In genomic region chr11:69035411-69035810, GRCm38 (mm10) we compare ENCODE assay signal across 8 mouse cellular contexts. TPM values are rescaled to one million over a fixed set of nuclear protein-coding genes. Genes with fewer than 3 reads are reported as not detected.
A peak's percentile ranks its signal among the peaks of the same experiment; 100 is the strongest.
DNase-seq lines count a peak whose midpoint lies in the region; ATAC-seq and TF ChIP-seq lines count a peak whose summit lies in the region.

No protein-coding gene starts in this region.

- no peak for ATAC-seq in embryonic facial prominence, embryonic 14.5 days (ENCODE audit: low read depth)
- ATAC-seq in hindbrain, postnatal 0 days: no peak
- ATAC-seq in midbrain, postnatal 0 days (ENCODE audit: low FRiP score): no peak
- ATAC-seq in activated CD4-positive, CD25-positive, alpha-beta regulatory T cell, adult 4 months: no peak

- no peaks in the 10 kb centered on the region for H3K27me3 ChIP-seq in embryonic facial prominence, embryonic 14.5 days (replicated peaks; ENCODE audit: control insufficient read depth, insufficient read depth, low read length)
- H3K27me3 ChIP-seq in hindbrain, postnatal 0 days (ENCODE audit: insufficient read depth, low read length): no peaks in the 10 kb centered on the region
- no peaks in the 10 kb centered on the region for H3K27me3 ChIP-seq in midbrain, postnatal 0 days (ENCODE audit: insufficient read depth, low read length)

- no peak overlapping the region; the same call in 1 of the 2 replicates for H3K4me3 ChIP-seq in left cerebral cortex, adult 2 months
- no peak overlapping the region for H3K4me3 ChIP-seq in embryonic facial prominence, embryonic 14.5 days (ENCODE audit: low read depth, low read length)
- H3K4me3 ChIP-seq in hindbrain, postnatal 0 days (ENCODE audit: low read length): no peak overlapping the region
- H3K4me3 ChIP-seq in midbrain, postnatal 0 days (ENCODE audit: low read depth, low read length): no peak overlapping the region

- peaks cover 54% of the 10 kb centered on the region for H3K36me3 ChIP-seq in embryonic facial prominence, embryonic 14.5 days (ENCODE audit: control insufficient read depth, insufficient read depth, low read length)
- H3K36me3 ChIP-seq in hindbrain, postnatal 0 days (ENCODE audit: insufficient read depth, low read length): peaks cover 38% of the 10 kb centered on the region; the same call in 1 of the 2 replicates
- peaks cover 30% of the 10 kb centered on the region for H3K36me3 ChIP-seq in midbrain, postnatal 0 days (ENCODE audit: insufficient read depth, low read length)

- TF ChIP-seq CTCF in left cerebral cortex, adult 2 months (IDR thresholded peaks at IDR 0.05): no peak
- no peak for TF ChIP-seq CTCF in hindbrain, postnatal 0 days (IDR thresholded peaks at IDR 0.05; ENCODE audit: low read depth)
- no peak for TF ChIP-seq CTCF in midbrain, postnatal 0 days (IDR thresholded peaks at IDR 0.05)

- peaks cover 19% of the 10 kb centered on the region for H3K4me1 ChIP-seq in embryonic facial prominence, embryonic 14.5 days (ENCODE audit: control insufficient read depth, insufficient read depth, low read length)
- peaks cover 17% of the 10 kb centered on the region; the same call in 1 of the 2 replicates for H3K4me1 ChIP-seq in hindbrain, postnatal 0 days (ENCODE audit: insufficient read depth, low read length)
- H3K4me1 ChIP-seq in midbrain, postnatal 0 days (ENCODE audit: insufficient read depth, low read length): peaks cover 12% of the 10 kb centered on the region

- no peaks in the 10 kb centered on the region for H3K9me3 ChIP-seq in embryonic facial prominence, embryonic 14.5 days (ENCODE audit: control insufficient read depth, low read length)
- H3K9me3 ChIP-seq in hindbrain, postnatal 0 days (ENCODE audit: low read length): no peaks in the 10 kb centered on the region
- no peaks in the 10 kb centered on the region for H3K9me3 ChIP-seq in midbrain, postnatal 0 days (ENCODE audit: low read length)

- peak overlapping the region; percentile 40 for H3K9ac ChIP-seq in embryonic facial prominence, embryonic 14.5 days (ENCODE audit: low read depth, low read length)
- H3K9ac ChIP-seq in hindbrain, postnatal 0 days (replicated peaks; ENCODE audit: low read length): no peak overlapping the region
- 0 out of 2 replicates have a peak overlapping the region, but pooled peaks have one; percentile 29 for H3K9ac ChIP-seq in midbrain, postnatal 0 days (replicated peaks; ENCODE audit: low read length, poor library complexity, severe bottlenecking)

- WGBS in embryonic facial prominence, embryonic 14.5 days: 82% methylated on average over 9 of the region's 9 CpGs
- 79% methylated on average over 9 of the region's 9 CpGs for WGBS in hindbrain, postnatal 0 days
- 75% methylated on average over 9 of the region's 9 CpGs for WGBS in midbrain, postnatal 0 days

- intact Hi-C loops in left cerebral cortex, adult 2 months (cut with DNase I): no loop called here

- DNase-seq in left cerebral cortex, adult 2 months (ENCODE audit: extremely low spot score in 1 of 2, low spot score in 2 of 2): no peak
- DNase-seq in left cerebral cortex, adult 8-10 months (ENCODE audit: low spot score in 2 of 2): no peak
- no peak for DNase-seq in embryonic facial prominence, embryonic 14.5 days (ENCODE audit: low spot score)
- no peak for DNase-seq in hindbrain, postnatal 0 days (ENCODE audit: low spot score)
- no peak for DNase-seq in midbrain, postnatal 0 days (ENCODE audit: low spot score)
- no peak for DNase-seq in frontal cortex, postnatal 10 days (ENCODE audit: low spot score in 2 of 2)
- no peak for DNase-seq in adrenal gland, adult (ENCODE audit: inconsistent age in 2 of 2, low spot score in 1 of 2)

- H3K27ac ChIP-seq in left cerebral cortex, adult 2 months: peak overlapping the region; percentile 90
- H3K27ac ChIP-seq in embryonic facial prominence, embryonic 14.5 days (replicated peaks; ENCODE audit: low read depth, low read length): peak overlapping the region; percentile 74; the same call in 1 of the 2 replicates
- peak overlapping the region; percentile 90 for H3K27ac ChIP-seq in hindbrain, postnatal 0 days
- H3K27ac ChIP-seq in midbrain, postnatal 0 days (ENCODE audit: low read depth, low read length): peak overlapping the region; percentile 70; the same call in 1 of the 2 replicates

- peak overlapping the region; percentile 51 for H3K4me2 ChIP-seq in embryonic facial prominence, embryonic 14.5 days (ENCODE audit: low read depth, low read length)
- H3K4me2 ChIP-seq in hindbrain, postnatal 0 days (ENCODE audit: low read depth, low read length): peak overlapping the region; percentile 60
- 0 out of 2 replicates have a peak overlapping the region, but pooled peaks have one; percentile 51 for H3K4me2 ChIP-seq in midbrain, postnatal 0 days (ENCODE audit: low read depth, low read length, poor library complexity, severe bottlenecking)

RNA-seq across cellular contexts. Expression of gene Aurkb, which starts 10.0 kb away (rescaled TPM):
- under 1 TPM; 0.25 to 0.30 TPM for total RNA-seq in left cerebral cortex, adult 2 months (2021)
- under 1 TPM; 0.53 to 0.80 (median 0.62) TPM for total RNA-seq in left cerebral cortex, adult 8-10 months (2022)
- polyA plus RNA-seq in embryonic facial prominence, embryonic 14.5 days (2014; fragmentation: Nextera tagmentation; extraction: Ambion mirVana): 92.5 and 112 TPM in 2 replicates
- total RNA-seq in hindbrain, postnatal 0 days (2014; rRNA removed): 15.9 and 21.6 TPM in 2 replicates
- 24.8 and 26.3 TPM in 2 replicates for polyA plus RNA-seq in hindbrain, postnatal 0 days (2015; fragmentation: Nextera tagmentation; extraction: Ambion mirVana)
- 6.9 and 10.5 TPM in 2 replicates for total RNA-seq in midbrain, postnatal 0 days (2014; rRNA removed)
- 6.0 and 6.9 TPM in 2 replicates for polyA plus RNA-seq in midbrain, postnatal 0 days (2015; fragmentation: Nextera tagmentation; extraction: Ambion mirVana)
- polyA plus RNA-seq in activated CD4-positive, CD25-positive, alpha-beta regulatory T cell, adult 4 months (2017; shearing (Covaris generic)): 10 to 100 TPM; 24.3 to 33.5 TPM

RNA-seq across cellular contexts. Expression of gene Ctc1, which starts 19.7 kb away (rescaled TPM):
- total RNA-seq in left cerebral cortex, adult 2 months (2021): 10 to 100 TPM; 38.7 to 39.8 TPM
- total RNA-seq in left cerebral cortex, adult 8-10 months (2022): 10 to 100 TPM; 37.1 to 42.9 (median 39.7) TPM
- polyA plus RNA-seq in embryonic facial prominence, embryonic 14.5 days (2014; fragmentation: Nextera tagmentation; extraction: Ambion mirVana): 36.5 and 47.3 TPM in 2 replicates
- total RNA-seq in hindbrain, postnatal 0 days (2014; rRNA removed): 84.8 and 85.7 TPM in 2 replicates
- 42.8 and 45.7 TPM in 2 replicates for polyA plus RNA-seq in hindbrain, postnatal 0 days (2015; fragmentation: Nextera tagmentation; extraction: Ambion mirVana)
- 60.0 and 67.7 TPM in 2 replicates for total RNA-seq in midbrain, postnatal 0 days (2014; rRNA removed)
- 46.8 and 53.4 TPM in 2 replicates for polyA plus RNA-seq in midbrain, postnatal 0 days (2015; fragmentation: Nextera tagmentation; extraction: Ambion mirVana)
- polyA plus RNA-seq in activated CD4-positive, CD25-positive, alpha-beta regulatory T cell, adult 4 months (2017; shearing (Covaris generic)): 10 to 100 TPM in 1 of 2 experiments, 1 to 10 TPM in 1; 8.7 to 14.6 TPM

RNA-seq across cellular contexts. Expression of gene Borcs6, which starts 24.1 kb away (rescaled TPM):
- 10 to 100 TPM; 31.1 to 33.8 TPM for total RNA-seq in left cerebral cortex, adult 2 months (2021)
- total RNA-seq in left cerebral cortex, adult 8-10 months (2022): 10 to 100 TPM; 32.3 to 37.9 (median 33.5) TPM
- 12.1 and 12.4 TPM in 2 replicates for polyA plus RNA-seq in embryonic facial prominence, embryonic 14.5 days (2014; fragmentation: Nextera tagmentation; extraction: Ambion mirVana)
- 25.4 and 40.8 TPM in 2 replicates for total RNA-seq in hindbrain, postnatal 0 days (2014; rRNA removed)
- polyA plus RNA-seq in hindbrain, postnatal 0 days (2015; fragmentation: Nextera tagmentation; extraction: Ambion mirVana): 21.3 and 21.9 TPM in 2 replicates
- 33.3 and 39.0 TPM in 2 replicates for total RNA-seq in midbrain, postnatal 0 days (2014; rRNA removed)
- 21.1 and 21.3 TPM in 2 replicates for polyA plus RNA-seq in midbrain, postnatal 0 days (2015; fragmentation: Nextera tagmentation; extraction: Ambion mirVana)
- 1 to 10 TPM; 2.1 to 2.4 TPM for polyA plus RNA-seq in activated CD4-positive, CD25-positive, alpha-beta regulatory T cell, adult 4 months (2017; shearing (Covaris generic))

RNA-seq across cellular contexts. Expression of gene Pfas, which starts 27.2 kb away (rescaled TPM):
- 10 to 100 TPM; 20.1 to 24.7 TPM for total RNA-seq in left cerebral cortex, adult 2 months (2021)
- total RNA-seq in left cerebral cortex, adult 8-10 months (2022): 10 to 100 TPM; 20.3 to 22.2 (median 20.9) TPM
- polyA plus RNA-seq in embryonic facial prominence, embryonic 14.5 days (2014; fragmentation: Nextera tagmentation; extraction: Ambion mirVana): 19.1 and 21.9 TPM in 2 replicates
- 31.3 and 35.2 TPM in 2 replicates for total RNA-seq in hindbrain, postnatal 0 days (2014; rRNA removed)
- polyA plus RNA-seq in hindbrain, postnatal 0 days (2015; fragmentation: Nextera tagmentation; extraction: Ambion mirVana): 14.7 and 17.8 TPM in 2 replicates
- total RNA-seq in midbrain, postnatal 0 days (2014; rRNA removed): 28.3 and 28.7 TPM in 2 replicates
- polyA plus RNA-seq in midbrain, postnatal 0 days (2015; fragmentation: Nextera tagmentation; extraction: Ambion mirVana): 13.9 and 14.1 TPM in 2 replicates
- 10 to 100 TPM; 20.4 to 26.3 TPM for polyA plus RNA-seq in activated CD4-positive, CD25-positive, alpha-beta regulatory T cell, adult 4 months (2017; shearing (Covaris generic))

RNA-seq across cellular contexts. Expression of gene Tmem107, which starts 35.2 kb away (rescaled TPM):
- 10 to 100 TPM; 23.3 to 28.0 TPM for total RNA-seq in left cerebral cortex, adult 2 months (2021)
- 10 to 100 TPM; 15.2 to 19.4 (median 17.1) TPM for total RNA-seq in left cerebral cortex, adult 8-10 months (2022)
- 65.6 and 87.8 TPM in 2 replicates for polyA plus RNA-seq in embryonic facial prominence, embryonic 14.5 days (2014; fragmentation: Nextera tagmentation; extraction: Ambion mirVana)
- total RNA-seq in hindbrain, postnatal 0 days (2014; rRNA removed): 68.9 and 135 TPM in 2 replicates
- polyA plus RNA-seq in hindbrain, postnatal 0 days (2015; fragmentation: Nextera tagmentation; extraction: Ambion mirVana): 28.6 and 34.1 TPM in 2 replicates
- total RNA-seq in midbrain, postnatal 0 days (2014; rRNA removed): 42.4 and 61.8 TPM in 2 replicates
- 23.8 and 27.8 TPM in 2 replicates for polyA plus RNA-seq in midbrain, postnatal 0 days (2015; fragmentation: Nextera tagmentation; extraction: Ambion mirVana)
- polyA plus RNA-seq in activated CD4-positive, CD25-positive, alpha-beta regulatory T cell, adult 4 months (2017; shearing (Covaris generic)): 1 to 10 TPM; 4.4 to 7.1 TPM
